Mouse (Mus musculus) lung, postnatal 0 days (tissue): ENCODE results near the gene Cdc6.

ENCODE experiments used
- CTCF ChIP-seq: IDR thresholded peaks from 2 replicates; pipeline ENCODE4 v1.5.1; 2016; ENCODE audit warnings: antibody characterized with exemption, mild to moderate bottlenecking
- EP300 ChIP-seq: IDR thresholded peaks from 2 replicates; pipeline ENCODE4 v1.6.1; 2016; ENCODE audit warnings: antibody characterized with exemption, mild to moderate bottlenecking, control low read depth

- no peak for TF ChIP-seq EP300
- no peak for TF ChIP-seq CTCF
These were observed 3.9 kb downstream of the Cdc6 start for GRCm38 (mm10) chr11:98911498-98911897.
